Mouse (Mus musculus): ENCODE measurements around the gene Sesn2. TPM values are rescaled to one million over a fixed set of nuclear protein-coding genes. Genes with fewer than 3 reads are reported as not detected.

Gene Sesn2
- polyA plus RNA-seq, 1 experiment from 2014 or later, result 4.4 TPM

- no peaks in the 10 kb centered on the region for H3K27me3 ChIP-seq (ENCODE audit: control insufficient read depth, insufficient read depth, low read length)
- ATAC-seq (ENCODE audit: insufficient number of reproducible peaks, insufficient read depth, low FRiP score, low read depth), result no peak
- H3K36me3 ChIP-seq (ENCODE audit: control insufficient read depth, insufficient read depth, low read length), result peaks cover 55% of the 10 kb centered on the region
- 88% methylated on average over 8 of the region's 8 CpGs for WGBS
- H3K4me3 ChIP-seq (ENCODE audit: control insufficient read depth in 1 of 2, insufficient read depth in 1 of 2, low read depth in 1 of 2, low read length in 2 of 2), result no peak overlapping the region
- no peak overlapping the region for H3K9ac ChIP-seq (ENCODE audit: low read length)
- H3K27ac ChIP-seq (replicated peaks in 1 of 2; ENCODE audit: control insufficient read depth in 1 of 2, insufficient read depth in 1 of 2, low read depth in 2 of 2, low read length in 2 of 2), result no peak overlapping the region
- H3K4me2 ChIP-seq (ENCODE audit: low read length), result no peak overlapping the region
- peaks cover 4 to 12% of the 10 kb centered on the region in 2 experiments for H3K4me1 ChIP-seq (ENCODE audit: control insufficient read depth in 2 of 2, insufficient read depth in 2 of 2, low read length in 2 of 2)
- no peaks in the 10 kb centered on the region for H3K9me3 ChIP-seq (ENCODE audit: control insufficient read depth, low read length)
Observed at GRCm38 (mm10) chr4:132460225-132460624, 50.1 kb downstream of the Sesn2 start.

- H3K4me3 ChIP-seq (ENCODE audit: control insufficient read depth in 1 of 2, insufficient read depth in 1 of 2, low read depth in 1 of 2, low read length in 2 of 2), result no peak overlapping the region
- no peak overlapping the region for H3K27ac ChIP-seq (replicated peaks in 1 of 2; ENCODE audit: control insufficient read depth in 1 of 2, insufficient read depth in 1 of 2, low read depth in 2 of 2, low read length in 2 of 2)
- ATAC-seq (ENCODE audit: insufficient number of reproducible peaks, insufficient read depth, low FRiP score, low read depth), result no peak
Observed at GRCm38 (mm10) chr4:132455561-132455960, 54.7 kb downstream of the Sesn2 start.

GRCm38 (mm10) chr4:132455146-132455545, 55.2 kb downstream of the Sesn2 start:
- no peaks in the 10 kb centered on the region for H3K9me3 ChIP-seq (ENCODE audit: control insufficient read depth, low read length)
- no peaks in the 10 kb centered on the region for H3K27me3 ChIP-seq (ENCODE audit: control insufficient read depth, insufficient read depth, low read length)
- no peak overlapping the region for H3K9ac ChIP-seq (ENCODE audit: low read length)
- WGBS, result 81% methylated on average over 3 of the region's 3 CpGs
- H3K36me3 ChIP-seq (ENCODE audit: control insufficient read depth, insufficient read depth, low read length), result peaks cover 34% of the 10 kb centered on the region
- H3K4me3 ChIP-seq (ENCODE audit: control insufficient read depth in 1 of 2, insufficient read depth in 1 of 2, low read depth in 1 of 2, low read length in 2 of 2), result no peak overlapping the region
- no peaks in the 10 kb centered on the region for H3K4me1 ChIP-seq (ENCODE audit: control insufficient read depth in 2 of 2, insufficient read depth in 2 of 2, low read length in 2 of 2)
- no peak for ATAC-seq (ENCODE audit: insufficient number of reproducible peaks, insufficient read depth, low FRiP score, low read depth)
- H3K4me2 ChIP-seq (ENCODE audit: low read length), result no peak overlapping the region
- no peak overlapping the region for H3K27ac ChIP-seq (replicated peaks in 1 of 2; ENCODE audit: control insufficient read depth in 1 of 2, insufficient read depth in 1 of 2, low read depth in 2 of 2, low read length in 2 of 2)

More at GRCm38 (mm10) chr4:132455561-132455960, 54.7 kb downstream of the Sesn2 start:
- Histone ChIP-seq H3K9me3 (ENCODE audit: control insufficient read depth, low read length) (no peaks in the 10 kb centered on the region), H3K27me3 (ENCODE audit: control insufficient read depth, insufficient read depth, low read length) (no peaks in the 10 kb centered on the region), H3K4me2 (ENCODE audit: low read length) (no peak overlapping the region), H3K4me1 (ENCODE audit: control insufficient read depth in 2 of 2, insufficient read depth in 2 of 2, low read length in 2 of 2) (no peaks in the 10 kb centered on the region), H3K9ac (ENCODE audit: low read length) (no peak overlapping the region), H3K36me3 (ENCODE audit: control insufficient read depth, insufficient read depth, low read length) (peaks cover 38% of the 10 kb centered on the region)
- 91% methylated on average over 6 of the region's 6 CpGs for WGBS

GRCm38 (mm10) chr4:132454216-132454615, 56.1 kb downstream of the Sesn2 start:
- Histone ChIP-seq H3K4me1 (ENCODE audit: control insufficient read depth in 2 of 2, insufficient read depth in 2 of 2, low read length in 2 of 2) (no peaks in the 10 kb centered on the region), H3K9me3 (ENCODE audit: control insufficient read depth, low read length) (no peaks in the 10 kb centered on the region), H3K4me2 (ENCODE audit: low read length) (no peak overlapping the region), H3K9ac (ENCODE audit: low read length) (no peak overlapping the region), H3K27me3 (ENCODE audit: control insufficient read depth, insufficient read depth, low read length) (no peaks in the 10 kb centered on the region), H3K4me3 (ENCODE audit: control insufficient read depth in 1 of 2, insufficient read depth in 1 of 2, low read depth in 1 of 2, low read length in 2 of 2) (no peak overlapping the region), H3K36me3 (ENCODE audit: control insufficient read depth, insufficient read depth, low read length) (peaks cover 25% of the 10 kb centered on the region), H3K27ac (replicated peaks in 1 of 2; ENCODE audit: control insufficient read depth in 1 of 2, insufficient read depth in 1 of 2, low read depth in 2 of 2, low read length in 2 of 2) (no peak overlapping the region)
- ATAC-seq (ENCODE audit: insufficient number of reproducible peaks, insufficient read depth, low FRiP score, low read depth), result no peak
- WGBS, result 62% methylated on average over 4 of the region's 6 CpGs

- H3K4me3 ChIP-seq (ENCODE audit: control insufficient read depth in 1 of 2, insufficient read depth in 1 of 2, low read depth in 1 of 2, low read length in 2 of 2), result no peak overlapping the region
- 76% methylated on average over 3 of the region's 3 CpGs for WGBS
- no peaks in the 10 kb centered on the region for H3K27me3 ChIP-seq (ENCODE audit: control insufficient read depth, insufficient read depth, low read length)
- H3K27ac ChIP-seq (replicated peaks in 1 of 2; ENCODE audit: control insufficient read depth in 1 of 2, insufficient read depth in 1 of 2, low read depth in 2 of 2, low read length in 2 of 2), result no peak overlapping the region
- H3K36me3 ChIP-seq (ENCODE audit: control insufficient read depth, insufficient read depth, low read length), result no peaks in the 10 kb centered on the region
- H3K4me1 ChIP-seq (ENCODE audit: control insufficient read depth in 2 of 2, insufficient read depth in 2 of 2, low read length in 2 of 2), result no peaks in the 10 kb centered on the region
- no peak overlapping the region for H3K9ac ChIP-seq (ENCODE audit: low read length)
- no peaks in the 10 kb centered on the region for H3K9me3 ChIP-seq (ENCODE audit: control insufficient read depth, low read length)
- H3K4me2 ChIP-seq (ENCODE audit: low read length), result no peak overlapping the region
- ATAC-seq (ENCODE audit: insufficient number of reproducible peaks, insufficient read depth, low FRiP score, low read depth), result no peak
Observed at GRCm38 (mm10) chr4:132449778-132450177, 60.5 kb downstream of the Sesn2 start.

GRCm38 (mm10) chr4:132446105-132446504, 64.2 kb downstream of the Sesn2 start:
- no peak overlapping the region for H3K9ac ChIP-seq (ENCODE audit: low read length)
- WGBS, result 70% methylated on average over 12 of the region's 12 CpGs
- no peaks in the 10 kb centered on the region for H3K36me3 ChIP-seq (ENCODE audit: control insufficient read depth, insufficient read depth, low read length)
- no peak overlapping the region for H3K4me2 ChIP-seq (ENCODE audit: low read length)
- H3K27me3 ChIP-seq (ENCODE audit: control insufficient read depth, insufficient read depth, low read length), result no peaks in the 10 kb centered on the region
- ATAC-seq (ENCODE audit: insufficient number of reproducible peaks, insufficient read depth, low FRiP score, low read depth), result no peak
- peaks cover 7% of the 10 kb centered on the region for H3K9me3 ChIP-seq (ENCODE audit: control insufficient read depth, low read length)
- H3K4me3 ChIP-seq (ENCODE audit: control insufficient read depth in 1 of 2, insufficient read depth in 1 of 2, low read depth in 1 of 2, low read length in 2 of 2), result no peak overlapping the region
- no peak overlapping the region for H3K27ac ChIP-seq (replicated peaks in 1 of 2; ENCODE audit: control insufficient read depth in 1 of 2, insufficient read depth in 1 of 2, low read depth in 2 of 2, low read length in 2 of 2)
- H3K4me1 ChIP-seq (ENCODE audit: control insufficient read depth in 2 of 2, insufficient read depth in 2 of 2, low read length in 2 of 2), result no peaks in the 10 kb centered on the region

GRCm38 (mm10) chr4:132444516-132444915, 65.8 kb downstream of the Sesn2 start:
- H3K4me2 ChIP-seq (ENCODE audit: low read length), result no peak overlapping the region
- ATAC-seq (ENCODE audit: insufficient number of reproducible peaks, insufficient read depth, low FRiP score, low read depth), result no peak
- WGBS, result 78% methylated on average over 8 of the region's 8 CpGs
- peaks cover 7% of the 10 kb centered on the region for H3K9me3 ChIP-seq (ENCODE audit: control insufficient read depth, low read length)
- H3K27ac ChIP-seq (replicated peaks in 1 of 2; ENCODE audit: control insufficient read depth in 1 of 2, insufficient read depth in 1 of 2, low read depth in 2 of 2, low read length in 2 of 2), result no peak overlapping the region
- H3K9ac ChIP-seq (ENCODE audit: low read length), result no peak overlapping the region
- H3K4me1 ChIP-seq (ENCODE audit: control insufficient read depth in 2 of 2, insufficient read depth in 2 of 2, low read length in 2 of 2), result no peaks in the 10 kb centered on the region
- H3K4me3 ChIP-seq (ENCODE audit: control insufficient read depth in 1 of 2, insufficient read depth in 1 of 2, low read depth in 1 of 2, low read length in 2 of 2), result no peak overlapping the region
- H3K36me3 ChIP-seq (ENCODE audit: control insufficient read depth, insufficient read depth, low read length), result no peaks in the 10 kb centered on the region
- H3K27me3 ChIP-seq (ENCODE audit: control insufficient read depth, insufficient read depth, low read length), result no peaks in the 10 kb centered on the region
